Mouse (Mus musculus) myocyte (in vitro differentiated cells): ENCODE data around the gene Gm10282.

Experiments used
- CEBPB ChIP-seq: IDR thresholded peaks from 2 replicates; pipeline ENCODE4 v1.6.1; 2011; ENCODE audit warnings: mild to moderate bottlenecking, moderate library complexity; ENCODE audit not compliant: poor library complexity, insufficient read depth, severe bottlenecking
- E2F4 ChIP-seq: IDR thresholded peaks from one replicate; pipeline ENCODE4 v1.6.1; 2011; ENCODE audit warnings: mild to moderate bottlenecking, control low read depth, moderate library complexity; ENCODE audit not compliant: insufficient read depth
- MAX ChIP-seq: IDR thresholded peaks from one replicate; pipeline ENCODE4 v1.6.1; 2011; ENCODE audit warnings: low read depth, mild to moderate bottlenecking, control low read depth
- MYOD1 ChIP-seq, 3 experiments: IDR thresholded peaks; one replicate each; pipeline ENCODE4 v1.6.1; 2011; ENCODE audit warnings: control low read depth in 2 of 3, low read depth in 2 of 3, mild to moderate bottlenecking in 2 of 3, moderate library complexity in 1 of 3; ENCODE audit not compliant: insufficient read length in 2 of 3, control insufficient read depth in 1 of 3
- MYOG ChIP-seq, 3 experiments: IDR thresholded peaks; one replicate each; pipeline ENCODE4 v1.6.1; 2011; ENCODE audit warnings: control low read depth in 2 of 3, low read depth in 2 of 3, mild to moderate bottlenecking in 2 of 3; ENCODE audit not compliant: insufficient read length in 2 of 3, control insufficient read depth in 1 of 3, insufficient read depth in 1 of 3
- POLR2A ChIP-seq: IDR thresholded peaks from one replicate; pipeline ENCODE4 v1.6.1; 2011; ENCODE audit warnings: low read depth, mild to moderate bottlenecking, control low read depth, moderate library complexity; ENCODE audit not compliant: insufficient read length
- POLR2AphosphoS2 ChIP-seq: IDR thresholded peaks from one replicate; pipeline ENCODE4 v1.6.1; 2011; ENCODE audit warnings: low read depth, control low read depth; ENCODE audit not compliant: insufficient read length
- REST ChIP-seq: IDR thresholded peaks from one replicate; pipeline ENCODE4 v1.6.1; 2011; ENCODE audit warnings: mild to moderate bottlenecking, control low read depth, moderate library complexity; ENCODE audit not compliant: insufficient read depth, insufficient read length
- SRF ChIP-seq: IDR thresholded peaks from one replicate; pipeline ENCODE4 v1.6.1; 2011; ENCODE audit warnings: low read depth; ENCODE audit not compliant: control insufficient read depth, insufficient read length
- TCF12 ChIP-seq: IDR thresholded peaks from one replicate; pipeline ENCODE4 v1.6.1; 2011; ENCODE audit warnings: mild to moderate bottlenecking, control low read depth; ENCODE audit not compliant: poor library complexity, insufficient read depth, severe bottlenecking
- TCF3 ChIP-seq: IDR thresholded peaks from one replicate; pipeline ENCODE4 v1.6.1; 2011; ENCODE audit warnings: low read depth, control low read depth; ENCODE audit not compliant: insufficient read length
- USF1 ChIP-seq: IDR thresholded peaks from one replicate; pipeline ENCODE4 v1.6.1; 2011; ENCODE audit warnings: low read depth, mild to moderate bottlenecking, control low read depth, moderate library complexity

DNA sequence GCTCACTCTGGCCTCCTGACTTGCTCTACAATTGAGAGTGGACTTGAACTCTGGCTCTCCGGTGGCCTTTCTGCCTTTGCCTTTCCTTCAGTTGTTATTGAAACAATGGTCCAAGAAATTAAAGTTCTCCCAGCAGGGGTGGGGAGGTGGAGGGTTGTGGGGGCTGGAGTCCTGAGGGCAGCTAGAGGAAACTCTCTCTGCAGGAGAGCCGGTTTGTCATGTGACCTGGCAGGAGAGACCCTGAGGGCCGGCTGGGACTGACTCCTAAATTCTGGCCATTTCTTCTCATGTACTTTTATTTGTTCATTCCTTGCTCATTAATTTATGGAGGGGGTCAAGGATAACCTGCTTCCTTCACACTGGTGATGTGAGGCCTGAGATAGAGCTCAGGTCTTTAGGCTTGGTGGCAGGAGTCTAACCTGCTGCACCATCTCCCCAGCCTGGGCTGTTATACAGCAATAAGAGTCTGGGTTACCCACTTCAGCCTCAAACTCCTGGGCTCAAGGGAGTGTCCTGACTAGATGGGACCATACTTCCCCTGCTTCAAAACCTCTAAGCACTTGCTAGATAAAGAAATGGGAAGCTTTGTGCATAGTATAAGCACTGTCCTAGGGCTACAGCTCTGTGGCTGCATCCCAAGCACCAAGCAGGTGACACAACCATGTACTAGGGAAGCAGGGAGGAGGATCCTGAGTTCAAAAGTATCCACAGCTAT, 28.5 kb upstream of the Gm10282 start:
- TF ChIP-seq MYOD1 (IDR thresholded peaks at IDR 0.05; ENCODE audit: control insufficient read depth in 1 of 3, insufficient read length in 2 of 3, low read depth in 2 of 3) (no peak), POLR2A (no peak), MYOG (IDR thresholded peaks at IDR 0.05; ENCODE audit: control insufficient read depth in 1 of 3, insufficient read depth in 1 of 3, insufficient read length in 2 of 3, low read depth in 2 of 3) (no peak), TCF12 (no peak), SRF (no peak), MAX (no peak), E2F4 (no peak), REST (no peak), USF1 (no peak), POLR2AphosphoS2 (no peak), TCF3 (no peak), CEBPB (no peak)
